Mouse (Mus musculus): ENCODE measurements around the gene Gm20388.
"Not testable (repeated sequence)": the region's sequence is repeated elsewhere in the genome, so short reads cannot be mapped to it uniquely, and the experiment has no call there.

Gm20388 gene

DNA sequence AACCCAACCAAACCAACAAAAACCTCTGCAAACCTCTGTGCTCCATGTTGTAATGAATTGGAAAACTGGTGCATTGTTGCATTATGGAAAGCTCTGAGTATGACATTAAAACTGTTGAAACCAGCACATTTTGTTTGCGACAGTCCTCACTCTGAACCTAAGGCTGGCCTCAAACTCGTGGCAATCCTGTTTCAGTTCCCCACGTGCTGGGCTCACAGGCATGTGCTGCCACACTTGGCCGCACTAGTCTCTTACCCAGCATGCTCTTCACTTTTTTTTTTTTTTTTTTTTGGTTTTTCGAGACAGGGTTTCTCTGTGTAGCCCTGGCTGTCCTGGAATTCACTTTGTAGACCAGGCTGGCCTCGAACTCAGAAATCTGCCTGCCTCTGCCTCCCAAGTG lies 3372.4 kb downstream of the Gm20388 start:
- DNase-seq (ENCODE audit: low spot score) = not testable (repeated sequence)

DNA sequence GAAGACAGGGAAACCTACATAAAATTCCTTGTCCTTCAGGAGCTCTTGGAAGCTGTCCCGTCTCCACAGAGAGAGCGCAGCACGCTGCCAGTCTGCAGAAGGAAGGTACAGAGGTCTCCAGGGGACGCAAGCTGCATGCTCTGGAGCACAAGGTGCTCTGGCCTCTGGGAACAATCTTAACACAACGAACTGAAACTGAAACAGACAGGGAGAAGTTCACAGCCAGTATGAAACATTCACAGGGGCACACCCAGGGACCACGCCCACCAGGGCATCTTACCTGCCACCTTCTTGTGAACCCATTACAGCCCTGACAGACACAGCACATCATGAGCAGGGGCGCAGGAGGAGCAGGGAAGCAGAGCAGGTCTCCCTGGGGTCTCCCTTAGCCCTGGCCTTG lies 3373.3 kb downstream of the Gm20388 start:
- DNase-seq (ENCODE audit: low spot score) = no peak

DNA sequence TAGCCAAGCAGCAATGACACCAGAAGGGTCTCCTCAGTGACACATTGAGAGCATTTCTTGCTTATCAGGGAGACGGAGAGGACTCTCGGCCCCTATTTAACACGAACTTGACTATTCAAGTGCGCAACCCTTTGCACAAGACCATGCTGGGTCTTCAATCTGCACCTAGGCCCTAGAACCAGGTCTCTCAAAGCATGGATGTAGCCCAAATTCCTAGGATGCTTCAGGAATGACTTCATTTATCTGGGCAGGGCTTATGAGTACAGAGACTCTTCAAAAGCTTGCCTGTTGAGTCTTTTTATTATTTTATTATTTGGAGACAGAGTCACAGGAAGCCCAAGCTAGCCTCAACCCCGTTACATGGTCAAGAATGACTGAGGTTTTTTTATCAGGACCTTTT lies 3373.9 kb downstream of the Gm20388 start:
- no peak for DNase-seq (ENCODE audit: low spot score)

DNA sequence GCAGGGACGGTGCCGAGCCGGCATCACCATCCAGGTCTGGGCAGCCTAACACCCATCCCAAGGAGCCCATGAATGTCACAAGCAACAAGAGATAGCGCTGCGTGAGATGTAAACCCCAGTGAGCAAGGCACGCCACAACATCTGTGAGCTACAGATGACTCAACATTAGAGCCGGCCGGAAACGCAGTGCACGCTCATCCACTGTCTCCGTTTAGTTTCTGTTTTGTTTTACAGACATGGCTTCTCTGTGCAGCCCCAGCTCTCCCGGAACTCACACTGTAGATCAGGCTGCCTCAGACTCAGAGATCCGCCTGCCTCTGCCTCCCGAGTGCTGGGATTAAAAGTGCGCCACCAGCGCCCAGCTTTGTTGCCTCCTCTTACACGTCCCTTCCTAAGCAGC lies 3376.7 kb downstream of the Gm20388 start:
- no peak for DNase-seq (ENCODE audit: low spot score)

DNA sequence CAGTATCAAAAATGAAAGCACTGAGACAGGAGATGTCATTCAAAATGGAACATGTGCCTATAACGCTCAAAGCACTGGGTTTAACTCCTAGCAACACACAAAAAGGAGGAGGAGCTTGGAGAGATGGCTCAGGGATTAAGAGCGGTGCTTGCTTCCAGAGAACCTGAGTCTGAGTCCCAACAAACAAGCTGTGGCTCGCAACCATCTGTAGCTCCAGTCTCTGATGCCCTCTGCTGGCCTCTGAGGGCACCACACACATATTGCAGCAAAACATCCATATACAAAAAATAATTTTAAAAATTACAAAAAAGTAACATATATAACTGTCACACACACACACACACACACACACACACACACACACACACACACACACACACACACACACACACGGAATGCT lies 3379.5 kb downstream of the Gm20388 start:
- DNase-seq (ENCODE audit: low spot score) = peak; percentile 25

DNA sequence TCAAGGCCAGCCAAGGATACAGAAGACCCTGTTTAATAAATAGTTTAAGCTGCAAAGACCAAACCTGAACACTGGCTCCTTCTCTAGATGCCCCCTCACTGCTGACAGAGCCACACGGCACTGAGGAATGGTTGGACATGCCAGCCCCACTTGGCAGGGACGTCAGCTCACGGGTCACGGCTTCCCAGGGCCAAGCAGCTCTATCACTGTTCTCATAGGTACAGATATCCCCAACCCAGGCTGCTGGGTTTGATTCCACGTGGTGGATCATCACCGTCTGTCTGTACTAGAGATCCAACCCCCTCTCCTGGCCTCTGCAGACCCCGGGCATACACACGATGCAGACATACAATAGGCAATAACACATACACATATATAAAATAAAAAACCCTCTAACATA lies 3380.0 kb downstream of the Gm20388 start:
- no peak for DNase-seq (ENCODE audit: low spot score)

GRCm38 (mm10) chr8:123291716-123292115 lies 3381.1 kb downstream of the Gm20388 start:
- no peak for DNase-seq (ENCODE audit: low spot score)

DNA sequence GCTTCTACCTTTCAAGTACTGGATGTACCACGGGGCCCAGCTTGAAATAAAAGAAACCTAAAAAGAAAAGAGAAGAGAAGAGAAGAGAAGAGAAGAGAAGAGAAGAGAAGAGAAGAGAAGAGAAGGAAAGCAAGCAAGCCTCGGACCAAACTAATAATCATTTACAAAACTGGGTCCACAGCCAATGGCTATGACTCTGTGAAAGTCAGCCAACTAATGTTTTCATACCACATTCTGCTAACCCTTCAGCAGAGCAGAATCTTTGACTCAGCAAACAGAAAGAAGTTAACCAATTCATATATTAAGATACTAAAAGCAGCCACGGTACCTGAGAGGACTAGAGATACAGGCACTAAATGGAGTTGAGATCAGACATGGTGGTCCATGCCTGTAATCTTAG lies 3381.6 kb downstream of the Gm20388 start:
- no peak for DNase-seq (ENCODE audit: low spot score)

DNA sequence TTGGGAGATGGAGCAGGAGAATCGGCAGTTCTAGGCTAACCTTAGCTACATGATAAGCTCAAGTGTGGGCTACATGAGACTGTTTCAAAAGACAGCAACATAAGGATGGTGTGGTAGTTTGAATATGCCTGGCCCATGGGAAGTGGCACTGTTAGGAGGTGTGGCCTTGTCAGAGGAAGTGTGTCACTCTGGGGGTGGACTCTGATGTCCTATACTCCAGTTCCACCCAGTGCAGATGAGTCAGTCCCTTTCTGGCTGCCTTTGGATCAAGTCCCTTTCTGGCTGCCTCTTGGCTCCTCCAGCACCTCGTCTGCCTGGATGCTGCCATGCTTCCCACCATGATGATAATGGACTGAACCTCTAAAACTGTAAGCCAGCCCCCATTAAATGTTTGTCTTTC lies 3382.1 kb downstream of the Gm20388 start:
- no peak for DNase-seq (ENCODE audit: low spot score)

DNA sequence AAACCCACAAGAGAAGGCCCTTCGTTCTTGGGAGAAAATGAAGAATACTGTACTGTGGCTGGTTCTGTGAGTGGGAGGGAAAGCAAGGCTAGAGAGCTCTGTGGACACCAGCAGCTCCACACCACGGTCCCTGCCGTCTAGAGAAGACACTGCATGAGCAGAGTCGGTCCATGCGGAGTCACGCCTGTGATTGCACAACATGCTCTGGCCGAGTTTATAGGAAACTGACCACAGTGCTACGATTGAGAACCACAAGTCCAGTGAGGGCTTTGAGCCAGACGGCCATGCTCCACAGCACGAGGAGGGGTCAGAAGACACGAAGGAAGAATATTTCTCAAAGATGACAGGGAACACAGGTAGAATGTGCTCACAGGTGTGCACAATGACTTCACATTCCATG lies 3387.7 kb downstream of the Gm20388 start:
- no peak for DNase-seq (ENCODE audit: low spot score)

- DNase-seq (ENCODE audit: low spot score) = no peak
These were observed 3398.1 kb downstream of the Gm20388 start for GRCm38 (mm10) chr8:123308738-123309137.

GRCm38 (mm10) chr8:123317781-123318466 lies 3407.3 kb downstream of the Gm20388 start:
- DNase-seq (ENCODE audit: low spot score) = no peak

GRCm38 (mm10) chr8:123318467-123318911 lies 3407.8 kb downstream of the Gm20388 start, which contains the start of gene Fanca:
TSS of gene Fanca (minus strand) at chr8:123318576.
- peak; percentile 78 for DNase-seq (ENCODE audit: low spot score)

- no peak for DNase-seq (ENCODE audit: low spot score)
These were observed 3409.0 kb downstream of the Gm20388 start for GRCm38 (mm10) chr8:123319522-123320164.

- no peak for DNase-seq (ENCODE audit: low spot score)
These were observed 3417.9 kb downstream of the Gm20388 start for GRCm38 (mm10) chr8:123328552-123328951.

- no peak for DNase-seq (ENCODE audit: low spot score)
These were observed 3418.7 kb downstream of the Gm20388 start for GRCm38 (mm10) chr8:123329350-123329749.

GRCm38 (mm10) chr8:123329961-123330360 lies 3419.3 kb downstream of the Gm20388 start:
- no peak for DNase-seq (ENCODE audit: low spot score)

- DNase-seq (ENCODE audit: low spot score) = no peak
These were observed 3420.1 kb downstream of the Gm20388 start for GRCm38 (mm10) chr8:123330701-123331100.

- no peak for DNase-seq (ENCODE audit: low spot score)
These were observed 3420.7 kb downstream of the Gm20388 start for GRCm38 (mm10) chr8:123331301-123331700.

- no peak for DNase-seq (ENCODE audit: low spot score)
These were observed 3421.2 kb downstream of the Gm20388 start for GRCm38 (mm10) chr8:123331810-123332209.

GRCm38 (mm10) chr8:123332262-123333090 lies 3421.8 kb downstream of the Gm20388 start, which contains the start of gene Spire2:
TSS of gene Spire2 (plus strand) at chr8:123332713.
- peak; percentile 77 for DNase-seq (ENCODE audit: low spot score)

DNA sequence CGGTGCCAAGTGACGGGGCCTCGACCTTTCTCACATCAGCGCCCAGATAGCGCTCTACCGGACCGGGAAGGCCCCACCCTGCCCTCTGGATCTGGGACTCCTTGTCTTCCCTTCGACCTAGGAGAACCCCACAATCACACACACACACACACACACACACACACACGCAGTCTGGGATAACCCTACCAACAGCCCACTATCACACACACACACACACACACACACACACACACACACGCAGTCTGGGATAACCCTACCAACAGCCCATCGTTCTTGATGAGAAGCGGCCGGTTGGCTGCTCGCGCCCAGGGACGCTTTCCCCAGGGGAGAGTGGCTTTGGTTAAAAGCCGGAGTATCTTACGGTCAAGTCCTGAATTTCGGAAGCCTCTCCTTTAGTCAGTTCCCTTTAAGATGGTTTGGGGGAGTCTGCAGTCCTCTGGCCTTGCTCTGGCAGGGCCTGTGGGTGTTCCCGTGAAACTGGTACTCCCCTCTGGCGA lies 3422.5 kb downstream of the Gm20388 start:
- DNase-seq (ENCODE audit: low spot score) = no peak

Measured in ovary, postnatal 14 days (tissue).